Mouse (Mus musculus): ENCODE results near the gene Jmjd4.
A peak's percentile ranks its signal among the peaks of the same experiment; 100 is the strongest.

DNA sequence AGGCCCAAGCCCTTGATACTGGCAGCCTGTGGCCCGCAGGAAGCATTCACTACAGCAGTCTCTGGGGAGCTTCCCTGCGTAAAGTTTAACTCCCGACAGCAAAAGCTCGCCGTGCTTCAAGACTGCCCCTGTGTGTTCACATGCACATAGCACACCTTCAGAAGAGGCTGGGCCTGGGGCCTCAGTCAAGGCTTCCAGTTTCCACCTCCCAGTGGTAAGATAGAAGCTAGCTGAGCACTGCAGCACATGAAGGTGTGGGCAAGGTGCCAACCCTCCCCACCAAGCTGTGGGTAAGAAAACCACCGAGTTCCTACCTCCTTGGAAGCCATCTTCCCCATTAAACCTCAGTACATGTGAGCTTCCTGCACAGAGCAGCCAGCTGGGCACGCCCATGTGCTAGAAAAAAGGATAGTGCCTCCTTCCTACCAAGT is 24.2 kb upstream of the Jmjd4 start:
- TF ChIP-seq CTCF (IDR thresholded peaks at IDR 0.05 in 2 of 3, conservative IDR thresholded peaks at IDR 0.05 in 1 of 3; ENCODE audit: control insufficient read depth in 1 of 3, insufficient read depth in 1 of 3, low read depth in 2 of 3, low read length in 3 of 3, poor library complexity in 1 of 3, severe bottlenecking in 1 of 3) (peak in 2 of 3 experiments; percentile 21 to 36; a peak in 3 of 6 replicates), POLR2A (IDR thresholded peaks at IDR 0.05; ENCODE audit: control insufficient read depth in 1 of 2, insufficient read depth in 1 of 2, low read depth in 1 of 2, low read length in 2 of 2, poor library complexity in 1 of 2) (no peak), TCF12 (IDR thresholded peaks at IDR 0.05; ENCODE audit: low read depth, low read length) (no peak), JUND (IDR thresholded peaks at IDR 0.05; ENCODE audit: low read depth, low read length) (no peak), EP300 (IDR thresholded peaks at IDR 0.05; ENCODE audit: low read depth in 1 of 2, low read length in 2 of 2) (no peak), NRF1 (IDR thresholded peaks at IDR 0.05; ENCODE audit: insufficient read depth, low read depth, low read length, poor library complexity, severe bottlenecking) (peak; percentile 13; the same call in 1 of the 2 replicates), MAZ (IDR thresholded peaks at IDR 0.05; ENCODE audit: low read depth, low read length) (no peak), USF2 (IDR thresholded peaks at IDR 0.05; ENCODE audit: borderline replicate concordance in 1 of 2, insufficient read depth in 1 of 2, low read depth in 1 of 2, low read length in 2 of 2) (no peak), ZNF384 (IDR thresholded peaks at IDR 0.05; ENCODE audit: low read depth, low read length) (no peak), RCOR1 (IDR thresholded peaks at IDR 0.05; ENCODE audit: low read depth, low read length) (0 out of 2 replicates have a peak, but pooled peaks have one; percentile 38), MYB (IDR thresholded peaks at IDR 0.05; ENCODE audit: low read depth, low read length) (no peak), SIN3A (IDR thresholded peaks at IDR 0.05; ENCODE audit: low read length) (0 out of 2 replicates have a peak, but pooled peaks have one; percentile 19), GABPA (IDR thresholded peaks at IDR 0.05; ENCODE audit: low read depth, low read length) (no peak), NELFE (IDR thresholded peaks at IDR 0.05; ENCODE audit: low read depth, low read length) (no peak)
